Mouse (Mus musculus): ENCODE data around the gene Pknox2. TPM values are rescaled to one million over a fixed set of nuclear protein-coding genes. Genes with fewer than 3 reads are reported as not detected.

Pknox2 gene
- polyA plus RNA-seq, 1 experiment, result 13.6 TPM

GRCm38 (mm10) chr9:36990626-36991368 is 156.4 kb downstream of the Pknox2 start:
- DNase-seq (ENCODE audit: low spot score), result no peak

DNA sequence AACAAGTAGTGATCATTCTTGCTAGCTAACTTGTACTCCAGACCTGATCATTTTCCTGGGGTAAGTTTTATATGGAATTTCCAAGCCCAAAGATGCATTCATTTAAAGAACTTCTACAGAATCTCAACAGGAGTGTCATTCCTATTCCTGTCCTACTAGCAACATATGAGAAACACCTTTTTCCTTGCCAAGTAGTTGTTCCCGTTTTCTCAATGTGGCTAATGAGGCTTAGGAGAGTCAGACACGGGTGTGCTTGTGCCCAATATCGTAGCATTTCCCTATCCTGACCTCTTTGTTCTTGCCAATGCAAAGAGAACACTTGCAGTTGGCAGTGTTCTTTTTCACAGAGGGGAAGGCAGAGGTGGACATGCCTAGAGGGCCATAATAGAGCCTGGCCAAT is 157.2 kb downstream of the Pknox2 start:
- DNase-seq (ENCODE audit: low spot score), result no peak

DNA sequence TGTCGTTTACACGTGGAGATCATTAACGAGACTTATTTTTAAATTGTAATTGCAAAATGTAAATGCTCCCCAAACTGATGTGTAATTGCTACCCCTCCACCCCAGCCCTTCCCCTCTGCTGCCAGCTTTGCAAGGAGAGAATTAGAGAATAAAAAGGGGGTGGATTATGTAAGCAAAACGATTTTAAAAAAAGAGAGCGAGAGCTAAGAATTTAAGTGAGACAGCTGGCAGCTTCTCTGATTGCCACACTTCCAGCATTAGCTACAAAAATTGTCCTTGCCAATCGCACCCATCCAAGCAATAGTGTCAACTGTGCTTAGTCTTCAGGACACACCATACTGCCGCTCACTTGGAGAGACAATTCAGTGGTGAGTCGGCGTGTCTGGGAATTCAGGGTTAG is 162.0 kb downstream of the Pknox2 start:
- DNase-seq (ENCODE audit: low spot score), result no peak

GRCm38 (mm10) chr9:36976596-36977362 is 170.4 kb downstream of the Pknox2 start:
- DNase-seq (ENCODE audit: low spot score), result no peak

GRCm38 (mm10) chr9:36973486-36974227 is 173.6 kb downstream of the Pknox2 start:
- no peak for DNase-seq (ENCODE audit: low spot score)

GRCm38 (mm10) chr9:36972089-36972488 is 175.1 kb downstream of the Pknox2 start:
- DNase-seq (ENCODE audit: low spot score), result no peak

- no peak for DNase-seq (ENCODE audit: low spot score)
Measured at GRCm38 (mm10) chr9:36971066-36971465, 176.1 kb downstream of the Pknox2 start.

GRCm38 (mm10) chr9:36970651-36971050 is 176.6 kb downstream of the Pknox2 start:
- DNase-seq (ENCODE audit: low spot score), result no peak

GRCm38 (mm10) chr9:36969131-36969530 is 178.1 kb downstream of the Pknox2 start:
- DNase-seq (ENCODE audit: low spot score), result no peak

DNA sequence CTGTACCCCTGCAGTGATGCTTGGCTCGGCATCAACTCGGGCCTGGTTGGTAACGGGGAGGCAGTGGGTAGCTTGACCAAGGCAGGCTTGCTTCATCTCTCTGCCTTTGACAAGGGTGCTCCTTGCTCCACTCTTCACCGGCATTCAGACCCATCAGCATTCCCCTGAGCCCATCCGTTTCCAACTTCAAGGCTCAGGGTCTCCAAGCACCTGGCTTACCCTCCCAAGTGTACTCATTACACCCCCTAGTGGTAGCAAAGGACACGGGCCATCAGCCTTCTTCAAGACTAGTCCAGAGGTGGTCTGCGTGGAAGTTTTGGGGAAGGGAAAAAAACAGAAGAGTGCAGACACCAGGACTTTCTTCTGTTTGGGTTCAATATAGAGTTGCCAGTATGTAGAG is 178.5 kb downstream of the Pknox2 start:
- no peak for DNase-seq (ENCODE audit: low spot score)

DNA sequence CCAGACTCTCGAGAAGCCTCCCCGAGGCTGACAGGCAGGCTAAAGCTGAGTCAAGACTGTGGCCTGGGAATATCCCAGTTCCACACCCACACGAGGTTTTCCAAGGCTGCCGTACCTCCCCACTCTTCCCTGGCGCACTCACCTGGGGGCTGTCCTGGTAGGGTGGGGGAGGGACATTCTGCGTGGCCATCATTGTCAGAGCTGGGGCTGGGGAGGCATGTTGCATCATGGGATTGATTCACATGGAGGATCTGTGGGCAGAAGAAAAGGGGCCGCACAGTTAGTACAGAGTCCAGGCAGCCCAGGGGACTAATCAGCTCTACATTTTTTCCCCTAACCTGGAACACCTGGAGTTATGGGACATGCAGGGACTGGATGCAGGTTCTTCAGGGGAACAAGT is 179.0 kb downstream of the Pknox2 start:
- DNase-seq (ENCODE audit: low spot score), result no peak

- DNase-seq (ENCODE audit: low spot score), result no peak
Measured at GRCm38 (mm10) chr9:36965720-36966119, 181.5 kb downstream of the Pknox2 start.

- DNase-seq (ENCODE audit: low spot score), result no peak
Measured at GRCm38 (mm10) chr9:36964230-36964629, 183.0 kb downstream of the Pknox2 start.

- no peak for DNase-seq (ENCODE audit: low spot score)
Measured at GRCm38 (mm10) chr9:36963512-36963911, 183.7 kb downstream of the Pknox2 start.

DNA sequence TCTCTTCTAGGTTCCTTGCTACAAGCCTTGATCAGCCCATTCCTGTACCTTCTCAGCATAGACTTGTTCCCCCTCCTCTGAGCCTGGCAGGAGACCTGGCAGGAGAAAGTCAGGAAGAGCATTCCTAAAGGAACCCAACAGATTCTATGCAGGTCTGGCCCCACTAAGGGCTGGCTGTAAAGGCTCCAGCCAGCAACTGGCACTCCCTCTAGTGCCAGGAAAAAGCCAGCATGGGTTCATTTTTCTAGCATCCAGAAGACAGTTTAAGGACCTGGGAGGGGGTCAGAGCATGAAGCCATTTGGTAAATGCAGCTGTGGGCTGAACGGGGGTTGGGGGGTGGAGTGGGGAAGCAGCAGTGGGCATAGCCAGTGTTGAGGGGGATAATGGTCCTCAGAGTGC is 185.3 kb downstream of the Pknox2 start:
- DNase-seq (ENCODE audit: low spot score), result no peak

DNA sequence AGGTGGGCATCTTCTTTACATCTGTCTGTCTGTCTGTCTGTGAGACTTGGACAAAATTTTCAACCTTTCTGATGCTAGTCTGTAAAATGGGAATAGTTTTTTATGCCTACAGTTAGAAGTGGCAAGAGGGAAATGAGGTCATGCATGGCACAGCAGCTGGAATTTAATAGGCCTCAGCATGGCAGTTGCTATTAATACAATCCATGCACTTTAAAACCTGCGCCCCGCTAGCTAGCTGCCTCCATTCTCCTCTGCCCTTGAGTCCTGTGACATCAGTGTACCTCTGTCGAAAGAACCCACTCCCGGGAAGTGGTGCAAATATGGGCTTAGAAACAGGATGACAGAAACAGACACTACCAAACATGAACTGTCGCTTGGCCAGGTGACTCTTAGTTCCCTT is 186.1 kb downstream of the Pknox2 start:
- no peak for DNase-seq (ENCODE audit: low spot score)

GRCm38 (mm10) chr9:36951133-36951484 is 196.1 kb downstream of the Pknox2 start:
- DNase-seq (ENCODE audit: low spot score), result no peak

DNA sequence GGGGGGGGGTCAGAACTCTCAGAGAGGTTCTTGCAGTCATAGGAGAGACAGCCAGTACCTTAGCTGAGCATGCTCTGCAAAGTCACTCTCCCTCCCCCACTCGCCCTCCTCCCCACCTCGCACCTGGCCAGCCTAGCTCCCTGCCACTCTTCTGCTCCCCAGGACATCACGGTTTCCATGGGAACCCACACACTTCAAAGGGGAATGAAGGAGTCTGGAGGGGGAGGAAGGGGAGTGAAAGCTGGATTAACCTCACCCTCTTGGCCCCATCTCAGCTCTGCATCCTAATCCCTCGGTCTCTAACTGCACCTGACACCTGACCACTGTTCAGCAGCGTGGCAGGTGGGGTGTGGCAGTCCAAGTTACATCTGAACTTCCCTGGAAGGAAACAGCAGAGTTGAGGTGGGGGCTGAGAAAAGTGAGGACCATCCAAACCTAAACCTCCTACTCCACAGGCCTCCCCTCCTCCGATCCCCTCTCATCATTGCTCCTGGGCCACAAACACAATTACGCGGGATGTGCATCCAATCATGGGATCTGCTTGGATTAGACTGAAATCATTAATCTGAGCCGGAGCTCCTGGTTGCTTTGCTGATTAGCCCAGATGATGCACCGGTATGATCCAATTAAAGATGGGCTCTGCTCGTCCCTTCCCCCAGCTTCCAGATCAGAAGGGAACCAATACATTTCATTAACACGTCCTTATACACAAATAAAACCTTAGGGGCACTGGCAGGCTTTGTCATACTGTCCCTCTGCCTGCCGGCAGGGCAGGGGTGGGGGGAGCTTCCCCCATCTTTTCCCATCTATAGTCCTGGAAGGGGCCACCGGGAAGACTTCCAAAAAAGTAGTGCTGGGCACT is 196.7 kb downstream of the Pknox2 start:
- DNase-seq (ENCODE audit: low spot score), result no peak

DNA sequence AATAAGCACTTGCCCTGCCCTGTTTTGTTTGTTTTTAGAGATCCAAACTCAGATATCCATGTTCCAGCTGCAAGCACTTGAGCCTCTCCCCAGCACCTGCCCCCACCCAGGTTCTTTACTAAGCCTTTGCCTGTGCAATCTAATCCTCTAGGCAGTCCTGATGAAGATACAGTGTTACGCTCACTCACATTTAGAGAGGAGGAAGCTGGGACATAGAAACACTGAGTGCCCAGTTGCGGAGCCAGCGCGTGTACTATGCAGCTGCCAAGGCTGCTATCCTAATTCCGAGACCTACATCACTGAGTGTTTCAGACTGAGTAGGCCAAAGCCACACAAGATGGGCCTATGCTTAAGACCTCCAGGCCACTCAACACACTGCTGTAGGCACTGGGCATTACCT is 199.0 kb downstream of the Pknox2 start:
- DNase-seq (ENCODE audit: low spot score), result no peak

GRCm38 (mm10) chr9:36947056-36947694 is 200.0 kb downstream of the Pknox2 start:
- DNase-seq (ENCODE audit: low spot score), result no peak

DNA sequence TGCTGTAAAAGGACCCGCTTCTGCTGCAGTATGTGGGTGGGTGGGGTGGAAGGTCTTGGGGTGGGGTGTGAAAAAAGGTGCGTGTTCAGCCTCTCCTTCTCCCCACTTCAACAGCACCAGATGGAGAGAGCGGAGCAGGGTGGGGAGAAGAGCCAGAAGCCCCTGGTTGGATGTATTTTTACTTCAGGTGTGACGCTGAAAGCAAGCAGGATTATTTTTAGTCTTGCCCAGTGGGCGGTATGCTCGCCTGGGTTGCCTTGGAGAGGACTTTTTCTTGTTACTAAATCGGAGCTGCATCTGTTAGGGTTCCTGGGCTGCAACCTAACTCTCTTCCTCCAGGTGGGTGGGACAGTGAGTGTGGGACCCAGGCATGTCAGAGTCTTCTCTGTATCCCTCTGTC is 202.4 kb downstream of the Pknox2 start:
- DNase-seq (ENCODE audit: low spot score), result no peak
